Mouse (Mus musculus): ENCODE results near the gene Orm3. TPM values are rescaled to one million over a fixed set of nuclear protein-coding genes. Genes with fewer than 3 reads are reported as not detected.

Gene Orm3
- polyA plus RNA-seq, 1 experiment from 2014 or later: not detected

Other genes starting within 250 kb of the Orm3 start
- gene Ambp, start 201.4 kb upstream of the Orm3 start, polyA plus RNA-seq (2014; fragmentation: Nextera tagmentation; extraction: Ambion mirVana): 0.57 and 0.60 TPM in 2 replicates
- not detected in 2 replicates for gene Kif12, start 184.0 kb upstream of the Orm3 start, polyA plus RNA-seq (2014; fragmentation: Nextera tagmentation; extraction: Ambion mirVana)
- 3.5 and 4.0 TPM in 2 replicates for gene Col27a1, start 142.2 kb upstream of the Orm3 start, polyA plus RNA-seq (2014; fragmentation: Nextera tagmentation; extraction: Ambion mirVana)
- not detected in 2 replicates for gene Orm1, start 11.6 kb upstream of the Orm3 start, polyA plus RNA-seq (2014; fragmentation: Nextera tagmentation; extraction: Ambion mirVana)
- not detected in 2 replicates for gene Orm2, start 6.3 kb downstream of the Orm3 start, polyA plus RNA-seq (2014; fragmentation: Nextera tagmentation; extraction: Ambion mirVana)
- gene Akna, start 47.2 kb downstream of the Orm3 start, polyA plus RNA-seq (2014; fragmentation: Nextera tagmentation; extraction: Ambion mirVana): 6.0 and 6.9 TPM in 2 replicates
- gene Whrn, start 139.8 kb downstream of the Orm3 start, polyA plus RNA-seq (2014; fragmentation: Nextera tagmentation; extraction: Ambion mirVana): 8.0 and 10.5 TPM in 2 replicates
- gene Atp6v1g1, start 188.6 kb downstream of the Orm3 start, polyA plus RNA-seq (2014; fragmentation: Nextera tagmentation; extraction: Ambion mirVana): 388 and 403 TPM in 2 replicates
- gene Tmem268, start 202.6 kb downstream of the Orm3 start, polyA plus RNA-seq (2014; fragmentation: Nextera tagmentation; extraction: Ambion mirVana): 5.6 and 6.2 TPM in 2 replicates
- gene Gm11213, start 249.1 kb downstream of the Orm3 start, polyA plus RNA-seq (2014; fragmentation: Nextera tagmentation; extraction: Ambion mirVana): not detected in 2 replicates

Data from neural tube, embryonic 11.5 days (tissue).